Mouse (Mus musculus) retina, postnatal 1 day (tissue): ENCODE measurements around the gene 1700034I23Rik.
A peak's percentile ranks its signal among the peaks of the same experiment; 100 is the strongest.
"Not testable (repeated sequence)": the region's sequence is repeated elsewhere in the genome, so short reads cannot be mapped to it uniquely, and the experiment has no call there.

Experiments used
- DNase-seq: peaks from one replicate; pipeline ENCODE4 v3.0.0-alpha.2; 2012

Gene 1700034I23Rik

GRCm38 (mm10) chr3:40902443-40902842, at the start of gene 1700034I23Rik:
1700034I23Rik (minus strand) TSS chr3:40902543.
- DNase-seq: not testable (repeated sequence)

- peak; percentile 49 for DNase-seq
Measured at GRCm38 (mm10) chr3:40951365-40951764, 49.0 kb upstream of the 1700034I23Rik start.

GRCm38 (mm10) chr3:40950601-40951201, 48.4 kb upstream of the 1700034I23Rik start:
- peak; percentile 58 for DNase-seq

- peak; percentile 67 for DNase-seq
Measured at GRCm38 (mm10) chr3:40949903-40950600, 47.7 kb upstream of the 1700034I23Rik start.

- DNase-seq: peak; percentile 98
Measured at GRCm38 (mm10) chr3:40949170-40949902, 47.0 kb upstream of the 1700034I23Rik start, which contains the start of gene Larp1b. Larp1b (plus strand) TSS chr3:40949828.

- no peak for DNase-seq
Measured at GRCm38 (mm10) chr3:40939019-40939418, 36.7 kb upstream of the 1700034I23Rik start.

- no peak for DNase-seq
Measured at GRCm38 (mm10) chr3:40938592-40938991, 36.2 kb upstream of the 1700034I23Rik start.

- no peak for DNase-seq
Measured at GRCm38 (mm10) chr3:40938189-40938588, 35.8 kb upstream of the 1700034I23Rik start.

- DNase-seq: peak; percentile 59
Measured at GRCm38 (mm10) chr3:40894336-40894735, 8.0 kb downstream of the 1700034I23Rik start.

- DNase-seq: peak; percentile 99
Measured at GRCm38 (mm10) chr3:40893816-40894258, 8.5 kb downstream of the 1700034I23Rik start.

- DNase-seq: not testable (repeated sequence)
Measured at GRCm38 (mm10) chr3:40853123-40853738, 49.1 kb downstream of the 1700034I23Rik start.
